Mouse (Mus musculus): Measurements from ENCODE around the gene Pax5. TPM values are rescaled to one million over a fixed set of nuclear protein-coding genes. Genes with fewer than 3 reads are reported as not detected.

The Pax5 gene
- polyA plus RNA-seq, 1 experiment, result not detected

DNA sequence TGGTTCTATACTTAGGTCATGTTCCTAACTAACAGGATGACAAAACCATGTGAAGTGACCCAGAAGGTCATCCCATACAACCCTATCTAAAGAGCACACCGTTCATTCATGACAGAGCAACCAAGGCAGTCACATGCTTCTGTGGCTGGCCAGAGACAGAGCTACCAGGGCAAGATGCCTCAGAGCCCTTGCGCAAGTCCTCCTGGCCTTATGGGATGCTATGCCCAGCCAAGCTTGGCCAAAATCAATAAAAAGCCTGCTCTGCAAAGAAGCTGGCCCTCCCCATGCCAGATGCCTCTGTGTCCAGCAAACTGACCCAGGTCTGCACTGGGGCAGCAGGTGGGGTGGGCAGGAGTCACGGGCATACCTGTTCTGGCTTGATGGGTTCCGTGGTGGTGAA is 65.1 kb downstream of the Pax5 start:
- H3K36me3 ChIP-seq (ENCODE audit: control insufficient read depth, insufficient read depth), result no peaks in the 10 kb centered on the region
- no peak overlapping the region for H3ac ChIP-seq (ENCODE audit: control insufficient read depth, insufficient read length, low read depth)
- H3K4me3 ChIP-seq (ENCODE audit: insufficient read depth, poor library complexity, severe bottlenecking), result no peak overlapping the region
- no peaks in the 10 kb centered on the region for H3K79me3 ChIP-seq (ENCODE audit: low read depth)
- H3K79me2 ChIP-seq (ENCODE audit: control insufficient read depth, insufficient read depth), result no peaks in the 10 kb centered on the region
- TF ChIP-seq MAX (IDR thresholded peaks at IDR 0.05), result no peak
- TF ChIP-seq CEBPB (IDR thresholded peaks at IDR 0.05; ENCODE audit: low read depth), result no peak
- no peak for TF ChIP-seq CTCF (IDR thresholded peaks at IDR 0.05; ENCODE audit: control insufficient read depth, insufficient read depth, insufficient read length)
- TF ChIP-seq FOSL1 (IDR thresholded peaks at IDR 0.05; ENCODE audit: insufficient read depth, low read length, poor library complexity, severe bottlenecking), result no peak
- peaks cover 28% of the 10 kb centered on the region for H3K27me3 ChIP-seq (ENCODE audit: control insufficient read depth, insufficient read depth, insufficient read length)

GRCm38 (mm10) chr4:44641831-44642587 is 68.3 kb downstream of the Pax5 start:
- Histone ChIP-seq H3K27me3 (ENCODE audit: control insufficient read depth, insufficient read depth, insufficient read length) (peaks cover 30% of the 10 kb centered on the region), H3K79me3 (ENCODE audit: low read depth) (no peaks in the 10 kb centered on the region), H3K4me3 (ENCODE audit: insufficient read depth, poor library complexity, severe bottlenecking) (no peak overlapping the region), H3ac (ENCODE audit: control insufficient read depth, insufficient read length, low read depth) (no peak overlapping the region), H3K79me2 (ENCODE audit: control insufficient read depth, insufficient read depth) (no peaks in the 10 kb centered on the region), H3K36me3 (ENCODE audit: control insufficient read depth, insufficient read depth) (no peaks in the 10 kb centered on the region)
- TF ChIP-seq CTCF (IDR thresholded peaks at IDR 0.05; ENCODE audit: control insufficient read depth, insufficient read depth, insufficient read length) (no peak), MYOD1 (IDR thresholded peaks at IDR 0.05; ENCODE audit: control insufficient read depth, insufficient read length, low read depth) (no peak), FOSL1 (IDR thresholded peaks at IDR 0.05; ENCODE audit: insufficient read depth, low read length, poor library complexity, severe bottlenecking) (no peak), CEBPB (IDR thresholded peaks at IDR 0.05; ENCODE audit: low read depth) (no peak), MYOG (IDR thresholded peaks at IDR 0.05; ENCODE audit: control insufficient read depth, extremely low read depth, insufficient read length) (no peak), MAX (IDR thresholded peaks at IDR 0.05) (no peak), USF1 (IDR thresholded peaks at IDR 0.05; ENCODE audit: low read depth) (no peak)

DNA sequence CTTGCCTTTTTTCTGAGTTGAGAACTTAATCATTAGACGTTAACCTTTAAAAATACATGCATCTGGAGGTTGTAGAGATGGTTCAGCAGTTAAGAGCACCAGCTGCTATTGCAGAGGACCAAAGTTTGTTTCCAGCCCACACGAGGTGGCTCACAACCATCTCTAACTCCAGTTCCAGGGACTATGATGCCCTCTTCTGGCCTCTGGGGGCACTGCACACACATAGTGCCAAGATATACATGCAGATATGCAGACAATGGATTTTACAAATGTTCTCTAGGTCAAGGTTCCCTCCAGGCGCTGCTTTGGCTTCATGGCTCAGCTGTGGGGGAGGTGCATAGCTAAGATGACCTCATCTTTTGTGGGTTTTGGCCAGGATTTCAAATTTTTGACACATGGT is 74.7 kb downstream of the Pax5 start:
- H3K4me3 ChIP-seq (ENCODE audit: insufficient read depth, poor library complexity, severe bottlenecking), result no peak overlapping the region
- TF ChIP-seq USF1 (IDR thresholded peaks at IDR 0.05; ENCODE audit: low read depth) (no peak), FOSL1 (IDR thresholded peaks at IDR 0.05; ENCODE audit: insufficient read depth, low read length, poor library complexity, severe bottlenecking) (no peak), MAX (IDR thresholded peaks at IDR 0.05) (no peak), CTCF (IDR thresholded peaks at IDR 0.05; ENCODE audit: control insufficient read depth, insufficient read depth, insufficient read length) (no peak), CEBPB (IDR thresholded peaks at IDR 0.05; ENCODE audit: low read depth) (no peak), MYOD1 (IDR thresholded peaks at IDR 0.05; ENCODE audit: control insufficient read depth, insufficient read length, low read depth) (no peak), MYOG (IDR thresholded peaks at IDR 0.05; ENCODE audit: control insufficient read depth, extremely low read depth, insufficient read length) (no peak)
- peaks cover 5% of the 10 kb centered on the region for H3K27me3 ChIP-seq (ENCODE audit: control insufficient read depth, insufficient read depth, insufficient read length)
- no peak overlapping the region for H3ac ChIP-seq (ENCODE audit: control insufficient read depth, insufficient read length, low read depth)
- no peaks in the 10 kb centered on the region for H3K79me3 ChIP-seq (ENCODE audit: low read depth)
- H3K36me3 ChIP-seq (ENCODE audit: control insufficient read depth, insufficient read depth), result no peaks in the 10 kb centered on the region
- H3K79me2 ChIP-seq (ENCODE audit: control insufficient read depth, insufficient read depth), result no peaks in the 10 kb centered on the region

- TF ChIP-seq CTCF (IDR thresholded peaks at IDR 0.05; ENCODE audit: control insufficient read depth, insufficient read depth, insufficient read length) (no peak), MYOD1 (IDR thresholded peaks at IDR 0.05; ENCODE audit: control insufficient read depth, insufficient read length, low read depth) (peak; percentile 98), MYOG (IDR thresholded peaks at IDR 0.05; ENCODE audit: control insufficient read depth, extremely low read depth, insufficient read length) (no peak), FOSL1 (IDR thresholded peaks at IDR 0.05; ENCODE audit: insufficient read depth, low read length, poor library complexity, severe bottlenecking) (no peak)
Measured at GRCm38 (mm10) chr4:44633694-44634524, 76.4 kb downstream of the Pax5 start.

DNA sequence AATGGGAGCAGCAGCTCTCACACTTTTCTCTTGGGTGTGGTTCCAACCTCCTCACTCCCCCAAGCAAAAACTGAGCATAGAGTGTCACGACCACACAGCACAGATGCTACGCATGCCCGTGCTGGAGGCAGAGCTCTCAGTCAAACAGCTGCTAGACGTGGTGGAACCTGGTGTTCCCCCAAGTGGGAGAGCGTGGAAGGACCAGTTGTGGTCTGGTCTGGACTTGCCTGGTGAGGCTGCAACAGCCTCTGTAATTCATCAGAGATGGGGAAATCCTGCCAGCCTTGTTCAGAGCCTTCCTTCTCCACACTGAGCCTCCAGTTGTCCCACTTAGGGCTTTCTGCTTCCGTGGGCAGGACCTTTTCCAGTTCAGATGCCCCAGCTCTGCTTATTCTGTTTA is 80.2 kb downstream of the Pax5 start:
- Histone ChIP-seq H3K4me3 (ENCODE audit: insufficient read depth, poor library complexity, severe bottlenecking) (no peak overlapping the region), H3K79me3 (ENCODE audit: low read depth) (no peaks in the 10 kb centered on the region), H3ac (ENCODE audit: control insufficient read depth, insufficient read length, low read depth) (no peak overlapping the region), H3K36me3 (ENCODE audit: control insufficient read depth, insufficient read depth) (no peaks in the 10 kb centered on the region), H3K79me2 (ENCODE audit: control insufficient read depth, insufficient read depth) (no peaks in the 10 kb centered on the region), H3K27me3 (ENCODE audit: control insufficient read depth, insufficient read depth, insufficient read length) (no peaks in the 10 kb centered on the region)
- TF ChIP-seq MYOD1 (IDR thresholded peaks at IDR 0.05; ENCODE audit: control insufficient read depth, insufficient read length, low read depth) (no peak), MAX (IDR thresholded peaks at IDR 0.05) (no peak), CTCF (IDR thresholded peaks at IDR 0.05; ENCODE audit: control insufficient read depth, insufficient read depth, insufficient read length) (no peak)

More at GRCm38 (mm10) chr4:44633694-44634524, 76.4 kb downstream of the Pax5 start:
- Histone ChIP-seq H3K36me3 (ENCODE audit: control insufficient read depth, insufficient read depth) (no peaks in the 10 kb centered on the region), H3ac (ENCODE audit: control insufficient read depth, insufficient read length, low read depth) (no peak overlapping the region), H3K27me3 (ENCODE audit: control insufficient read depth, insufficient read depth, insufficient read length) (no peaks in the 10 kb centered on the region), H3K79me2 (ENCODE audit: control insufficient read depth, insufficient read depth) (no peaks in the 10 kb centered on the region), H3K4me3 (ENCODE audit: insufficient read depth, poor library complexity, severe bottlenecking) (no peak overlapping the region), H3K79me3 (ENCODE audit: low read depth) (no peaks in the 10 kb centered on the region)
